Mouse (Mus musculus) layer of hippocampus, postnatal 36 days (tissue): ENCODE data around the gene Adam1b. TPM values are rescaled to one million over a fixed set of nuclear protein-coding genes. Genes with fewer than 3 reads are reported as not detected.
"Not testable (repeated sequence)": the region's sequence is repeated elsewhere in the genome, so short reads cannot be mapped to it uniquely, and the experiment has no call there.

Experiments
- DNase-seq, 2 experiments: peaks; one replicate each; pipeline ENCODE4 v3.0.0; 2022
- total RNA-seq, 2 experiments: library from RNA; stranded (reverse); gene quantifications; 2 replicates each; pipeline ENCODE4 v1.2.3; 2021

Adam1b gene
- under 1 TPM; 0.13 to 0.15 TPM for total RNA-seq

GRCm38 (mm10) chr5:121503231-121503630 lies at the start of gene Adam1b:
TSS of gene Adam1b (minus strand) at chr5:121503435.
- no peak for DNase-seq

GRCm38 (mm10) chr5:121549196-121549595 lies 46.0 kb upstream of the Adam1b start:
- no peak for DNase-seq

DNA sequence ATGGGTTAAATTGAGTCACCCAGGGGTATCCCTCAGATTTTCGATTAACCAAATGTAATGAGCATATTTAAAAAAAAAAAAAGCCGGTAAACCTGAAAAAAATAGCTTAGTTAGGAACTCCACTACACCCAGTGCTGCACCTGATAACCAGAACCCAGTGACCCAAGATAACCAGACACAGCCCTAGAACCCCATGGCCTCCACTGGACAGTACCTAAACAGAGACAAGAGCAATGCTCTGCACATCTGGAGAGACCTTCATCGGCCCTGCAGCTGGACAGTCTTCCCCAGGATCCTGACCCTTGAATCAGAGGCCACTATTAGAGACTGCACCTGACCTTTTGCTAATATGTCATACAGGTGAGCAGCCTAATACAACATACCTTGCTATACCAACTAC lies 43.8 kb upstream of the Adam1b start:
- no peak for DNase-seq

DNA sequence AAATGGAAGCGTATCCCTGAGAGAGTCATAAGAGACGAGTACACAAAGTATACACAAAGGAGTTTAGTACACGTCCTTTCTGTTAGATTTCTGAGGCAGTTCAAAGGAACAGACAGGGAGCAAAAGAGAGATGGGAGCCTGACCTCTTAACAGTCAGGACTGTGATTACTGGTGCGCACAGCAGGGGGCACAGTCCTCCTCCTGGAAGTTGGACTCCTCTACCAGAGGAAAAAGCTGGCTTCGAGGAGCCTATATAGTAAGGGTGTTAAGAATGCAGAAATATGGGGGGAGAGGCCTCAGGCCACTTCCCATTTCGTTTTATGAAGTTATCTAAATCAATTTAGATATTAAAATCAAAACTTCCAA lies 43.3 kb upstream of the Adam1b start:
- DNase-seq: peak; percentile 21 to 41

DNA sequence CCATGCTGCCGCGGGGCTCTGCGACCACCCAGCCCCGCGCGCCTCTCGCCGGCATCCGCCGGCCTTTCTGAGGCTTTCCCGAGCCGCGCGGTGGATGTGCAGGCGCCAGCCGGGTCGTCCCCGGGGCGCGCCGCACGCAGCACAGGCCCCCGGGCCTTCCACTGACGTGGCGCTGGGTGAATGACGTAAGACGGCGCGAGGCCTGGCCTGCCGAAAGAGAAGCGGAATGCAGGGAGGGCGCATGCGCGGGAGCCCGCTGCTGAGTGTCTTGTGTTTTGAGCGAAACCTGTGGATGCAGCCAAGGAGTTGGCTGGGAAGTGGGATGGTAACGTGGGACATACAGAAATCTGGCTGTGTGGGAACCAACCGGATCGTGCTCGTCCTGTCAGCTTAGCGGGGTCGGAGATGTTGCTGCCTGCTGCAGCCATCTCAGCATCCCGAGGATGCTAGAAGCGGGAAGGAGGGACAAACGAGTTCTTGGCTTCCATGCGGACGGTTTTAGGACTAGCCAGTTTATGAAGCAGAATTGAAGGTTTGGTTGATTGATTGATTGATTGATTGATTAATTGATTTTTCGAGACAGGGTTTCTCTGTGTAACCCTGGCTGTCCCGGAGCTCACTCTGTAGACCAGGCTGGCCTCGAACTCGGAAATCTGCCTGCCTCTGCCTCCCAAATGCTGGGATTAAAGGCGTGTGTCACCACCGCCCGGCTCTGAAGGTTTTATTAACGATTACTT lies 42.7 kb upstream of the Adam1b start, which contains the start of gene Mapkapk5:
TSS of gene Mapkapk5 (minus strand) at position 113 of the 737 bp plus-strand sequence.
- DNase-seq: peak; percentile 97 to 98

GRCm38 (mm10) chr5:121544910-121545792 lies 41.9 kb upstream of the Adam1b start, which contains the start of the genes Adam1a and Gm42878:
TSS of gene Adam1a (minus strand) at chr5:121545482.
TSS of gene Gm42878 (minus strand) at chr5:121545482.
- no peak for DNase-seq

GRCm38 (mm10) chr5:121543370-121543769 lies 40.1 kb upstream of the Adam1b start:
- no peak for DNase-seq

- no peak for DNase-seq
Observed at GRCm38 (mm10) chr5:121541235-121541634, 38.0 kb upstream of the Adam1b start.

- no peak for DNase-seq
Observed at GRCm38 (mm10) chr5:121540066-121540465, 36.8 kb upstream of the Adam1b start.

DNA sequence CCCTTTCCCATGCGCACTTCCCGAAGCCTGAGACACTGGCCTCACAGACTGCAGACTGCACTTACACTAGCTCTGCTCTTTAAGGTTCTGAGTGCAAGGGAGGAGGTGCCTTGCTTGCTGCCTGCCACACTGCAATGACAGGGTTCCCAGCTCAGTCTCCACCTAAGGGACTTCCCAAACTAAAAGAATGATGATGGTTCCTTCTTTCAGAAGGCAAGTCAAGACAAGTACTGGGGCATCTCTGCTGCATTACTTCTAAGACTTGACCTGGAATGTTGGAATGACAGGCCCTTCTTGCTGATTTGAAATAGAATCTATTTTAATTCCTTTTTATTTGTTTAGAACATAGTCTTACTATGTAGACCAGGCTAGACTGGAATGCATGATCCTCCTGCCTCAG lies 34.4 kb upstream of the Adam1b start:
- DNase-seq: no peak

DNA sequence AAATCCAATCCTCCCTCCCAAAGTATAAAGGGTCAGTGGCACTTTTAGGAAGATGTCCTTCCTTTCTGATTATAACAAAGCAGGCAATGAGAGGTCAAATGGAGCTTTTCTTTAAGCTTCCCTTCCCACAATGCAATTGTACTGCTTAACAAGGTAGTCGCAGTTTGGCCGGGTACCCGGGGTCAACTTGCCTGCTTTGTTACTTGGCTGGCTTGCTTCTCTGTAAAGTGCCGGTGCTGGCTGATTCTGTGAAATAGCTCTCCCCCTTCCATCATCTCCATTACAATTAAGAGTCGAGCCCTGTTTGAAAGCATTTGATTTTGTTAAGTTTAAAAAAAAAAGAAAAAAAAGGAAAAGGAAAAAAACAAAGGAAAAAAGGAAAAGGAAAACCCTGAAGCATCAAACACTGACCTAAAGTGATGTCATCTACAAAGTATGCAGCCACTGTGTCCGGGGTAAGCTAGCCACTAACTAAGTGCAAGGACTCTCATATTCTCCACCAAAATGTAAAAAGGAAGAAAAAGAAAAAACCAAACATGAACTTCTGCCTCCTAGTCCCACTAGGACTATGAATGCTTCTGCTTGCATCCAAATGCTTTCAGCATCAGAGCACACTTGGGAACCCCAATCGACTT lies 33.8 kb upstream of the Adam1b start:
- DNase-seq: no peak

DNA sequence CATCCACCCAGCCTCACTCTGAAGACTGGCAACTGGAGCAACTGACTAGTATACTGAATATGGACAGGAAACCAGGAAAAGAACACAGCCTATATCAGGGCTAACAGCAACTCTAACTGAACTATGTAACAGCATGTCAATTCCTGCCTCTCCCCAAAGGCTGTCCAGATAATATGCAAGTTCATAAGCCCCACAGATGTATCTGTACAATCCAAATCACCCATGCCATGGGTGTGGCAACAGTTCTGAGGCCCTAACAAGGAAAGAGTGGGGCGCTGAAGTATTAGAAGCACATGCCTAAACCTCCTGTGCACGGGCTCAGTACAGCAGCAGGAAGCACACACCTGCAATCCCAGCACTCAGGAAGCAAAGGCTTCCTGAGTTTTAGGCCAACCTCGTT lies 31.9 kb upstream of the Adam1b start:
- no peak for DNase-seq

GRCm38 (mm10) chr5:121534521-121534920 lies 31.3 kb upstream of the Adam1b start:
- no peak for DNase-seq

DNA sequence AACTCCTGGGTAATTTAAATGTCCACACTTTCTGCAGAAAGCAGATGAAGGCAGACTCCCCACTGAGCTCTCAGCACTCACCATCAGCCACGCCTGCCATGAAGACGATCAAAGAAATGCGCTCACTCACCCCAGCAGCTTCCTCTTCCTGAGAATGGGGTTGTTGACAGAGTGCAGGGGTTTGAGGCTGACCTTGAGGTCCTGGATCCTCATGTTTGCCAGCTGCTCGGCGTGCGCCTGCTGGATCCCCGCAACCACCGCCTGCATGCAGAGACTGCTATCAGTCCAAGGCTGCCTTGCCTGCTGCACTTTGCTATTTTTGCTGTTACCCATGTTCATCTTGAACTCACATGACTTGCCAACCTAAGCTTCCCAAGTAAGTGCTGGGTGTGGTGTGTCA lies 23.7 kb upstream of the Adam1b start:
- no peak for DNase-seq

- no peak for DNase-seq
Observed at GRCm38 (mm10) chr5:121526526-121526925, 23.3 kb upstream of the Adam1b start.

DNA sequence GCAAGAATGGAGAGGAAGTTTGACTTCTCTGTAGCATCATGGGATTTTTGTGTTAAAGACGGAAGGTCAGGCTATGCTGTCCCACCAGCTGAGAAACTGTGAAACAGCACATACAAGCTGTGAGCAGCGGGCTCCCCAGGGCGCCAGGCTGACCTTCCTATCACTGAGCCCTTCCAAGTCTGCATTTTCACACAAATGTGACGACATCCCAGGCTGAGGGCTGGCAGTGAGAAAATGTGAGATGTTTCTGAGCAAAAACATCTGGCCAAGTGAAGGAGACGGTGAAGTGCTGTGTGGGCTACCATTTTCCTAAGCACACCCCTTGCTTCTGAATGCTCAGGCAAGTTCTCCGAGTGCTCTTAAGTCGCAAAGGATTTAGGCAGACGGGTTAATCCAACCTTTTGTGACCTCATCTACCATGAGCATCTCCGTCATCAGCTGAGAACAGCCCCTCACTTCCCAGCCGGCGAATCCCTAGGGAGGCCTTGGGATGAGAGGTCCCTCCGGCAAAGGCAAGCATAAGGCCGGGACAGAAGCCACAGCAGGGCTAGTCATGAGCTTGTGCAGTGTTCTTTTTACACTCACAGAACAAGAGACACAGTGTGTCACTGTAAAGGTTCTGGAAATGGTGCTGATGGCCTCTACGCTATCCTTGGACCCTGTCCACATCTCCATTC lies 22.7 kb upstream of the Adam1b start:
- DNase-seq: no peak

- DNase-seq: not testable (repeated sequence)
Observed at GRCm38 (mm10) chr5:121519758-121520157, 16.5 kb upstream of the Adam1b start.

DNA sequence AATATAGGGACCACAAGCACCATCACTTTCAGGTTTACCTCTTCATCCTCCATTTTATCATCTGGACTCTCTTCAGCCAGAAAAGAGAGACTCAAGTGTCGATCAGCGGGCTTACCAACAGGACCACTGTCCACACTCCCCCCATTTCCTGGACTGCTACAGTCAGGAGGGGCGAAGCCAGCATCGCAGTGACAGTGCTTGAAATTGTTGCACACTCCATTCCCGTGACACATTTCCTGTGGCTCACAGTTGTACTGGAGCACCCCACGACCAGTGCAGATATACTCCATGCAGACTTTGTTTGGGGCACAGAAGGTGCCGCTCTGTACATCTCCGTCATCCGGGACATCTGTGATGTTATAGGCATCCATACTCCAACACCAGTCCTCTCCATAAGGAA lies 15.7 kb upstream of the Adam1b start:
- no peak for DNase-seq

- DNase-seq: no peak
Observed at GRCm38 (mm10) chr5:121510009-121510408, 6.8 kb upstream of the Adam1b start.

DNA sequence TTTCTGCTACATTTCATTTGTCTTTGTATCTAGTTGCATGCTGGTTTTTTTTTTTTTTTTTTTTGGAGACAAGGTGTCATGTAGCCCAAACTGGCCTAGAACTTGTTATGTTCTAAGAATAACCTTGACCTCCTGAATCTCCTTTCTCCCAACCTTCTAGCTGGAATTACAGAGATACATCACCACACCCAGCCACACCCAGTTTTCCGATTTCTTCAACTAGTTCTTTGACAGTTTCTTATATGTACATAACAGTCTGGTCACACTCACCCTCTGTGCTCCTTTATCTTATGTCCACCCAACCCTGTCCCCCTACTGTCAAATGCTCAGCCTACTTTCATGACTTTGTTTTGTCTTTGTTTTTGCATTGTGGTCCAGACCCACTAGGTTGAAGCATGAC lies 3.6 kb upstream of the Adam1b start:
- no peak for DNase-seq

DNA sequence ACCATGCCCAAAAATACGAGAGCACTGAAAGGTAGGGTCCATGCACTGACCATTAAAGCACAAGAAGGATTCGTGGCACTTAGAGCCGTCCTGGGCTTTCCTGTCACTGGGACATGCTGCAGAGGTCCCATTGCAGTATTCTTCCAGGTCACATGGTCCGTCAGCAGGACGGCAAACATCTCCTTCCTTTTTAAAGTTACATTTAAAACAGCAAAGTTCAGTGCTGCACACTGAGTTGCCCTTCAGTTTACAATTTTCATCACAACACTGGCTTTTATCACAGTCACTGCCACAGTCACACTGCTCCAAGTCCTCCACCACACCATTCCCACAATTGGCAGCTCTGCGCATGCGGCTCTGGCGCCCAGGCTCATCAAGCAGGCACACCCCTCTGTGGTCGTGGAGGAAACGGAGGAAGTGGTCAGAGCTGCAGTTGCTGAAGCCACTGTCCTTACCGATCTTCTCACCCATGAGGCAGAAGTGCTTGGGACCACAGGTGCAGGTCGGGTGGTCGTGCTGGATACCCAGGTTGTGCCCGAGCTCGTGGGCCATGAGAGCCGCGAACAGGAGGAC lies 1.7 kb downstream of the Adam1b start:
- not testable (repeated sequence) for DNase-seq

GRCm38 (mm10) chr5:121500719-121501118 lies 2.5 kb downstream of the Adam1b start:
- no peak for DNase-seq
